Mouse (Mus musculus): Measurements from ENCODE around the gene Drap1. TPM values are rescaled to one million over a fixed set of nuclear protein-coding genes. Genes with fewer than 3 reads are reported as not detected.
"Not testable (repeated sequence)": the region's sequence is repeated elsewhere in the genome, so short reads cannot be mapped to it uniquely, and the experiment has no call there.

Drap1 gene
- total RNA-seq, 2 experiments from 2014 or later = 316 to 335 TPM

DNA sequence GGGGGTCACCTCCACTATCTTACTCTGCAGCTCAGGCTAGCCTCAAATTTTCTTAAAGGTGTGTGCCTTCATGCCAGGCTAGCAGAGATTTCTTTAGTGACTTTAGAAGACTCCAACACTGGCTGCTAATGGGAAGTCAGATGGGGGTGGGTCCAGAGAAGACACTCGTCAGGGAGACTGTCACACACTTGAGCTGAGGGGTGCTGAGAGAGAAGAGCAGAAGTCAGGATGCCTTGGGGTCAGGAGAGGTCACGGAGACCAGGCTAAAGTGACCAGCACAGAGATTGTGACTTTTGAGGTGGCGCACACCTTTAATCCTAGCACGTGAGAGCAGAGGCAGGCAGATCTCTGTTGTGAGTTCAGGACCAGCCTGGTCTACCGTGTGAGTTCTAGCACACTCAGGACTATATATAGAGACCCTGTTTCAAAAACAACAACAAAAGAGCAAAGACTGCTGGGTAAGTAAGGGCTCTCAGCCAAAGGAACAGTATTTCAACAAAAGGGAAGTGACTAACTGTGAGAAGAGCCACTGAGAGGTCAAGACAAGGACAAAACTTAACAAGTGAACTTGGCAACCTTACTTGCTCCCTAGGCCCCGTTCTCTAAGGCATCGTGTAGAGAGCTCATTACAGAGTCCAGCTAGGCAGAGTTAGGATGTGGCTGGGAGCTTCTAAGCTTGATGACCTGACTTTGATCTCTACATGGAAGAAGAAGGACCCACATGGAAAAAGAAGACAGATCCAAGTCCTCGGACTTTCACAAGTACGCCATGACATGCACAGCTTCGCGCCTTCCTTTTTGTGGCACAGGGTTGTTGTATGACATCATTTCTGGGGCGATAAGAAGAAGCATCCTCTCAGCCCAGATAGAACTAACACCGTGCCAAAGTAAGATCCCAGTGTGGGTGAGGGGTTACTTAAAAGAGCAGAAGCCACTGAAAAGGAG, 16.4 kb downstream of the Drap1 start:
- no peak for TF ChIP-seq CTCF (conservative IDR thresholded peaks at IDR 0.05)
- Histone ChIP-seq H3K4me3 (no peak overlapping the region), H3K27ac (peak overlapping the region; percentile 48; the same call in 1 of the 2 replicates)
- no peak for DNase-seq (ENCODE audit: low spot score in 2 of 2)

DNA sequence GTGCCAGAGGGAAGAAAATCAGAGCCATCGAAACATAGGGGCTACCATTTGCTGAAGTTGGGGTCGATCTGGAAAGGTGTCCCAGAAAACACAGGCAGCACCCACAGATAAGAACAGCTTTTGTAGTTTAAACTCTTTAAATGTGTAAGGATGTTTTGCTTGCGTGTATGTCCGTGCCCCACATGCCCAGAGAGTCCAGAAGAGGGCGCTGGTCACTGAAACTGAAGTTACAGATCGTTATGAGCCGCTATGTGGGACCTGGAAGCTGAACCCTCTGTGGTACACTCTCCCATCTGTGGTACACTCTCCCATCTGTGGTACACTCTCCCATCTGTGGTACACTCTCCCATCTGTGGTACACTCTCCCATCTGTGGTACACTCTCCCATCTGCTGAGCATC, 17.6 kb downstream of the Drap1 start:
- peak overlapping the region; percentile 54 for H3K4me3 ChIP-seq
- TF ChIP-seq CTCF (conservative IDR thresholded peaks at IDR 0.05) = peak; percentile 71
- no peak for DNase-seq (ENCODE audit: low spot score in 2 of 2)
- H3K27ac ChIP-seq = peak overlapping the region; percentile 95

DNA sequence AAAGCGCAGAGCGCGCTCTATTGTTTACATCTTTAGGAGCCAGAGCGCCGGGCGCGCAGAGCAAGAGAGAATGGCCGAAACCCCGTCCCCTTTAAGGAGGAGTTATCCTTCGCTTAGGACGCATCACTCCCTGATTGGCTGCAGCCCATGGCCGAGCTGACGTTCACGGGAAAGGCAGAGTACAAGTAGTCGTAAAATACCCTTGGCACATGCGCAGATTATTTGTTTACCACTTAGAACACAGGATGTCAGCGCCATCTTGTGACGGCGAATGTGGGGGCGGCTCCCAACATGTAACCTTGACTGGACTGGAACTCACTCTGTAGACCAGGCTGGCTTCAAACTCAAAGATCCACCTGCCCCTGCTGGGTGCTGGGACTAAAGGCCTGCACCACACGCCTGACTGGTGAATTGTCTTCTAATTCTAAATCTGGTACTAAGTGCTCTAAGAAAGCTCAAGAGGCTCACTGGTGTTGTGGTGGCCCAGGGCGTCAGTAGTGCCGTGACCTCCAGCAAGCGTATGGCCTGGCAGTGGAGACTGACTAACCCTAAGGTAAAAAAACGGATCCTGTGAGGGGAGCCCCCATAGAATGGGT, 18.1 kb downstream of the Drap1 start:
- DNase-seq (ENCODE audit: low spot score in 2 of 2) = not testable (repeated sequence)
- peak overlapping the region; percentile 95 for H3K27ac ChIP-seq
- H3K4me3 ChIP-seq = peak overlapping the region; percentile 54

DNA sequence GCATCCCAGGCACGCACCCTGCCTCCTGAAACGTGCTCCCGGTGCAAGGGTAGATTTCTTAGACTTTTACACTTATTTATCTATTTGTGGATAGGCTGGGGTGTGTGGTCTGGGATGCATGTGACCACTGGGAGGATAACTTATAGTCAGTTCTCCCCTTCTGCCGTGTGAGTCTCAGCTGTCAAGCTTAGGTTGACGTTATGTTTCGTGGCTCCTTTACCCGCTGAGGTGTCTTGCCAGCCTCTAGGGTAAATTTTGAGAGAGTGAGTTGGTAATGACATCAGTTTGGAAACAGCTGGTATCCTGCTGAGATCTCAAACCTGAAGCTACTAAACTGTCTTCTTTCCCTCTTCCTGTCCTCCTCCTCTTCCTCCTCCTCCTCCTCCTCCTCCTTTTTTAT, 18.9 kb downstream of the Drap1 start:
- peak overlapping the region; percentile 55; the same call in 1 of the 2 replicates for H3K27ac ChIP-seq
- DNase-seq (ENCODE audit: low spot score in 2 of 2) = no peak
- TF ChIP-seq CTCF (conservative IDR thresholded peaks at IDR 0.05) = no peak
- peak overlapping the region; percentile 33; the same call in 1 of the 2 replicates for H3K4me3 ChIP-seq

DNA sequence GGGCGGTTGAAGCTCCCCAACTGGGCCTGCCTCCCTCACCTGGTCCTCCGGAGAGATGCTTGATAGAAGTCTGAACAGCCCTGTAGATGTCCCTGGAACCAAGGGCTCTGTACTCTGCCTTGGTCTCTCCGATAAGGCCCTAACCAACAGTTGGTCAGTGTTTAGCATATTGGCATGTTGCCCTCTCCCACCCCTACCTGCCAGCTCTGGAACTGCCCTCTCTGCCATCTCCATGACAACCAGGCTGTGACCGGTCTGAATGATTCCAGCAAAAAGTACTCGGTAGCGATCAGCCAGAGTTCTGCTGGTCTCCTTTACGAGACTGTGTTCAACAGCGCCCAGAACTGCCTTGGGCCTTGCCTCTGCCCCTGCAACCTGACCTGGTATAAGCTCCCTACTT, 22.5 kb downstream of the Drap1 start, which contains the start of gene Tsga10ip:
Gene Tsga10ip (minus strand): TSS at position 234 of the 400 bp plus-strand sequence.
- H3K4me3 ChIP-seq = no peak within 1 kb of the TSS
- TF ChIP-seq CTCF (conservative IDR thresholded peaks at IDR 0.05) = no peak
- no peak for DNase-seq (ENCODE audit: low spot score in 2 of 2)
- H3K27ac ChIP-seq = no peak within 1 kb of the TSS

DNA sequence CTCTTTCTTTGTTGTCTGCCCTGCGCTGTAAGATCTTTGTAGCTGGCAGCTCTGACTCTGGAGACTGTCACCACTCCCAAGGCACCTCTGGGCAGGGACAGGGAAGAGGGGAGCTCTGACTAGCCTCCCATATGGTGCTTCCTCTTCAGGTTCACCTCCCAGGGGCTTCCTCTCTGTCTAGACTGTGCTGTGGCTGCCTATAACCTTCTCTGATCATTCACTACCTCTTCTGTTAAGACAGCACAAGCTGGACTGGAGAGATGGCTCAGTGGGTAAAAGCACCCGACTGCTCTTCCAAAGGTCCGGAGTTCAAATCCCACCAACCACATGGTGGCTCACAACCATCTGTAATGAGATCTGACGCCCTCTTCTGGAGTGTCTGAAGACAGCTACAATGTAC, 23.7 kb downstream of the Drap1 start:
- TF ChIP-seq CTCF (conservative IDR thresholded peaks at IDR 0.05) = peak; percentile 21; the same call in 1 of the 2 replicates
- not testable (repeated sequence) for H3K4me3 ChIP-seq; H3K27ac ChIP-seq; DNase-seq (ENCODE audit: low spot score in 2 of 2)

DNA sequence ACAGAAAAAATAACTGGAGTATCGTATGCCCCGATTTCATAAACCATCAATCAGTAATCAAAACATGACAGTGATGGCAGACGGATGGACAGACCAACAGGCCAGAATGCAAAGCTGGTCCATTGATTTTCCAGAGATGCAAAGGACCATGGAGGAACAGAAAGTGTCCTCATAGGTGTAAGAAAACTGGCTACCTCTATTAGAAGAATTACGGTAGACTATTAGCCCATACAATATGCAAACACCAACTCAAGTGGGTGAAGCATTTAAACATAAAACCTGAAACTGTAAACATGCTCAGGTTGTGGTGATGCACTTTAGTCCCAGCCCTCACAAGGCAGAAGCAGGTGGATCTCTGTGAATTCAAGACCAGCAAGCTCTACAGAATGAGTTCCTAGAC, 29.4 kb downstream of the Drap1 start:
- H3K4me3 ChIP-seq = no peak overlapping the region
- DNase-seq (ENCODE audit: low spot score in 2 of 2) = no peak
- H3K27ac ChIP-seq = no peak overlapping the region
- no peak for TF ChIP-seq CTCF (conservative IDR thresholded peaks at IDR 0.05)

DNA sequence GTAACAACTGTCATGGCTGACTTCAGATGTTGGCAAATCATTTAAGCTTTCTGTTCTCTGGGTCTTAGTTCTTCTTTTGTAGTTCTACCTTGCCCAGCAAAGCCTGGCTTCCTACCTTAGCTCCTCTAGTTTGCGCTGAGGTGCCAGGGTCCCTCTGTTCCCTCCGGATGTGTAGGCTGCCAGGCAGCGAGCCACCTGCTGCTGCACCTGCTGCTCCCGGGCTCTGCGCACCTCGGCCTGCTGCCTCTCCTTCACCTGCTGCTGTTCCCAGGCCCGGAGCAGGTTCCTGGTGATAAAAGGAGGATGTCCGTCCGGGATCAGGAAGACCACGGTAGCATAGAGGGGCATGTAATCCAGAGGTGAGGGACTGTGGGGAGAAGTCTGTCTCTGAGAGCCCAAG, 30.6 kb downstream of the Drap1 start:
- no peak for TF ChIP-seq CTCF (conservative IDR thresholded peaks at IDR 0.05)
- H3K27ac ChIP-seq = no peak overlapping the region
- no peak for DNase-seq (ENCODE audit: low spot score in 2 of 2)

DNA sequence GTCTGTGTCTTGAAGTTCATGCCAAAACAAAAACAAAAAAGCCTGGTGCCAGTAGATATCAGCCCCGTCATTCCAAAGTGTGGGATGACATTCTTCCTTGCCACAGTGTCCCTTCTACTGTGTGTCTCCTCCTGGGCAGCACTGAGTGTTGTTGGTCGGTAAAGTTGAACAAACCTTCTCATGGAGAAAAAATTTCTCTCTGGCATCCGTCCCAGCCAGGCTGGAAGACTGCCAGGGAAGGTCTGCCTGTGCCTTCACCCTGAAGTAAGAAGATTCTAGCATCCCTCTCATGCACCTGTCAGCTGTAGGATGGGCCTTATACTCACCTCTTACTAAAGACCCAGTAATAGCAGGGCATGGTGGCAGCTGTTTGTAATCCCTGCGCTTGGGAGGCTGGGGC, 31.9 kb downstream of the Drap1 start:
- no peak overlapping the region for H3K27ac ChIP-seq
- no peak for DNase-seq (ENCODE audit: low spot score in 2 of 2)
- no peak for TF ChIP-seq CTCF (conservative IDR thresholded peaks at IDR 0.05)
- H3K4me3 ChIP-seq = no peak overlapping the region

More for the DNA sequence above, 30.6 kb downstream of the Drap1 start:
- no peak overlapping the region for H3K4me3 ChIP-seq

DNA sequence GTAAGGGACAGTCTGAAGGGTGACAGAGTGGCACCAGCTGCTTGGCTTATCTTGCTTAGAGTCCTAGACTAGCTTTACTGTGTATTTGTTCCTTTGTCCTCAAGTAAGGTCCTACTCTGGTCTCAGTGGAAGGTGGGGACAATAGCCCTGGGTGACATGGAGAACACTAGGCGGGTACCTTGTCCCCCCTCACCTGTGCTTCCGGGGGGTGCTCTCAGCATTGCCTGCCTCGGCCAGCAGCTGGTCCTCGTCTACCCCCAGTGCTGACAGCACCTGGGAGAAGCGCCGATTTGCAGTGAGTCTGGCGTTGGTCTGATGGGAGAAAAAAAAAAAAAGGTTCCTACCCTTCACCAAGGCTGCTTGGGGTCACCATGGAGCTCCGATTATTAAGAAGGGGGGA, 34.4 kb downstream of the Drap1 start:
- Histone ChIP-seq H3K27ac (0 out of 2 replicates have a peak overlapping the region, but pooled peaks have one; percentile 23), H3K4me3 (no peak overlapping the region)
- TF ChIP-seq CTCF (conservative IDR thresholded peaks at IDR 0.05) = no peak
- no peak for DNase-seq (ENCODE audit: low spot score in 2 of 2)

DNA sequence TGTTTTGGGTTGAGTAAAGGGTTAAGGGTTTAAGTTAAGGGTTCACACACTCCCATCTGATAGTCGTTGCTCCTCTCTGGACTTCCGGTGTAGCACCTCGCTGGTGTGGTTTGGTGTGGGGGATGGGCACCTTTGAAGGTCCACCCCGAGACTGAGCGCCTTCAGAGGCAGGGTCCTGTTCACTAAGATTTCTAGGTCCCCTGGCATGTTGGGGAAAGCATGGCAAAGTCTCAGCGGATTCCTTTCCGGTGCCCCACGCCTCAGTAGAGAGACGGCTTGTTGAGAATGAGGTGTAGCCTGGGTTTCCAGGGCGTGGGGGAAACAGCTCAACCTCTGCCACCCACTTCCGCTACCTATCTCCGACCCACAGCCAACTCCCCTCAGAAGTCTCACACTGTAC, 35.1 kb downstream of the Drap1 start:
- no peak for DNase-seq (ENCODE audit: low spot score in 2 of 2)
- peak overlapping the region; percentile 87 for H3K4me3 ChIP-seq
- no peak for TF ChIP-seq CTCF (conservative IDR thresholded peaks at IDR 0.05)
- H3K27ac ChIP-seq = peak overlapping the region; percentile 99

DNA sequence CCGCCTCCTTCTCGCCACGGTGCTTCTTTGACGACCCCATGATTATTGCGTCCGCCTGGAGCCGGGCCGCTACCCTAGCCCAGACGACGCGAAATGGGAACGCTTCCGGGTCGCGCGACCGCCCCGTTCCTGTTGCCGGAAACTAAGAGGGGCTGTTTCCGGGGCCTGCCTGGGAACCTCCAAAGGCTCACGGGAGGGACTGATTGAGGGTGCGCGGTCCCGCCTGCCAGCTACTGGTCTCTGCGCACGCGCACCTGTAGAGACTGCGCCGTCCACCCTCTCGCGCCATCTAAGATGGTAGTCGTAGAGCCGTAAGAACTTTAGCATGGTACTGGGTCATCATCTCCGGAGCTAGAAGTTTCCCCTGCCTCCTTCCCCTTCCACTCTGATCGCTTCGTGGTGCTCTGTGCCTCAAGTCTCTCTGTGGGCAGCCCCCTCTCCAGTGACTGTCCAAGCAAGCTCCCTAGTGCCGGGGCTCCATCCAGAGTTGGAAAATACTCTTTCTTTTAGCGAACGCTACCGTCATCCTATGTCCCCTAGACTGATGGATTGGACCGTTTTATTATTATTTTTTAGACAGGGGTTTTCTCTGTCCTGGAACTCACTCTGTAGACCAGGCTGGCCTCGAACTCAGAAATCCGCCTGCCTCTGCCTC, 36.1 kb downstream of the Drap1 start, which contains the start of gene Sart1:
Gene Sart1 (minus strand): TSS at position 116 of the 655 bp plus-strand sequence.
- Histone ChIP-seq H3K4me3 (peak within 1 kb of the TSS; percentile 87), H3K27ac (peak within 1 kb of the TSS; percentile 99)
- no peak for TF ChIP-seq CTCF (conservative IDR thresholded peaks at IDR 0.05)
- DNase-seq (ENCODE audit: low spot score in 2 of 2) = peak; percentile 95 to 96

DNA sequence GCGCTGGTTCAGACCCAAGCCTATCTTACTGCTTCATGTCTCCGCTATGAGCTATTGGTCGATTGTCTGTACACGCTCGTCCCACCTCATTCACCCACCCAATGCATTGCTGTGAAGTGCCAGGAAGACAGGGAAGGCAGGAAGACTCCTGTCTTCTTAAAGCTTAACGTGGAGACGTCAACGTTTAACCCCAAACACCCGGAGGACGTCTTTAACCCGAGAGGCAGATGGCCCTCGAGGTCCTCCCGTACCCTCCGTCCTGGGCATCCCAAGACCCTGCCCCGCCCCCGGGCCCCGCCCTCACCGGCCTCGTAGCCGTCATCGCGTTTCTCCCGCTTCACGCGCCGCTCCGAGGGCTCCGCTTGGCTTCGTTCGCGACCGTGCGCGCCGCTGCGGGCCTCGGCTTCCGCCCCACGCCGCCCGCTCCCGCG, 36.8 kb downstream of the Drap1 start:
- Histone ChIP-seq H3K27ac (peak overlapping the region; percentile 99), H3K4me3 (peak overlapping the region; percentile 87)
- TF ChIP-seq CTCF (conservative IDR thresholded peaks at IDR 0.05) = no peak
- no peak for DNase-seq (ENCODE audit: low spot score in 2 of 2)

Measured in layer of hippocampus, adult 2 months (tissue).